Mouse (Mus musculus) frontal cortex, adult (tissue): ENCODE measurements around the gene 9430097D07Rik.
A peak's percentile ranks its signal among the peaks of the same experiment; 100 is the strongest.

Experiments used
- ATAC-seq: cut with Nextera tagmentation; 2 replicates; pipeline ENCODE4 v1.9.2; 2017; ENCODE audit warnings: mild to moderate bottlenecking, moderate library complexity, mixed read lengths; ENCODE audit not compliant: low TSS enrichment

The 9430097D07Rik gene

DNA sequence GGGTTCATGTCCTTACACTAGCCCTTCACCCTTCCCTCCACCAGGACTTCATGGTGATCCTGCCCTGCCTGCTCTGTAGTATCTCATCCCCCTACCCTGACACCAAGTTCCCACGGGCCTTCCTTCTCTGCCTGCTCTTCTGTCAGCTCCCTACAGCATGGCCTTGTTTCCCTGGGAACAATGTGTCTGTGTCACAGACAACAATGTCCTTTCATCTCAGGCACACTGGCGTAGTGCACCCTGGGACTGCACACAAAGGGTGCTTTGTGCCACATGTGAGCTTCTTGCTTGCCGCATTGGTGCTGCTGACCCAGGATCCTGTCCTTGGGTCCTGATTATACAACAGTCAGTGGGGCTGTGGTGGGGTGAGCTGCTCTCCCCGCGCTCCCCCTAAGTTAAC, 15.9 kb downstream of the 9430097D07Rik start:
- ATAC-seq, result peak; percentile 73

DNA sequence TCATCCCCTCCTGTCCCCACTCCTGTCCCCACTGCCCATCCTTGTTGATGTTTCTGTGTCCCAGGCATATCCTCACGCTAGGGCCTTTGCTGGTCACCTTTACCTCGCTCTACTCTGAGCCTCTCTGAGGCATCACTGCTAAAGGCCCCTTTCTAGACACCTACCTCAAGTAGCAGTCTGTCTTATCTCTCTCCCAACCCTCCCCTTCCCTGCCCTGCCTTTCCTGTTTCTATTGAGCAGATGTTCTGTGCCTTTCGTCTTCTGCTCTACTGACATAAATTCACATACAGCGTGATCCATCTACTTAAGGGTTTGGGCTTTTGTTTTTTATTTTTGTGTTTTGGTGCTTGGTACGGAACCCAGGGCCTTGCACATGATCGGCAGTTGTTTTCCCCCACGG, 19.5 kb downstream of the 9430097D07Rik start:
- ATAC-seq, result no peak

DNA sequence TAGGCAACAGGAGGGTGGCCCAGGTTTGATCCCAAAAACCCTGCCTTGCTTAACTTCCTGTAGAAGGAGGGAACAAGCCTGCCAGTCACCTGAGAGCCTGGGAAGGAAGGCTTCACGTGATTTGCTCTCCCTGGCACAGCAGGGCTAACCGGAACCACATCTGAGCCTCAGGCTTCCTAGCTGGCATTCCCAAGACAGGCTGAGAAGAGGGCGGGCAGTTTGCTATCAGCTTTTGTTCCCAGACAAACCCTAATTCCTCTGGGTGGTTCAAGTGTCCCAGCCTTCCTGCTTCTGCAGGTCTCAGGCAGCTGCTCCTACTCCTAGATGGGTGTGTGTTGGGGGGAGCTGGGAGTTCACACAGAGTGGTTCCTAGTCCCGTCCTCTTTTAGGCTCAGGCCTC, 20.0 kb downstream of the 9430097D07Rik start:
- no peak for ATAC-seq

GRCm38 (mm10) chr2:32553592-32554148, 21.8 kb downstream of the 9430097D07Rik start:
- no peak for ATAC-seq

- ATAC-seq, result no peak
These were observed 24.2 kb downstream of the 9430097D07Rik start for GRCm38 (mm10) chr2:32551236-32551635.

GRCm38 (mm10) chr2:32549764-32550163, 25.7 kb downstream of the 9430097D07Rik start:
- ATAC-seq, result peak; percentile 45; the same call in 1 of the 2 replicates

GRCm38 (mm10) chr2:32549171-32549570, 26.3 kb downstream of the 9430097D07Rik start:
- no peak for ATAC-seq

DNA sequence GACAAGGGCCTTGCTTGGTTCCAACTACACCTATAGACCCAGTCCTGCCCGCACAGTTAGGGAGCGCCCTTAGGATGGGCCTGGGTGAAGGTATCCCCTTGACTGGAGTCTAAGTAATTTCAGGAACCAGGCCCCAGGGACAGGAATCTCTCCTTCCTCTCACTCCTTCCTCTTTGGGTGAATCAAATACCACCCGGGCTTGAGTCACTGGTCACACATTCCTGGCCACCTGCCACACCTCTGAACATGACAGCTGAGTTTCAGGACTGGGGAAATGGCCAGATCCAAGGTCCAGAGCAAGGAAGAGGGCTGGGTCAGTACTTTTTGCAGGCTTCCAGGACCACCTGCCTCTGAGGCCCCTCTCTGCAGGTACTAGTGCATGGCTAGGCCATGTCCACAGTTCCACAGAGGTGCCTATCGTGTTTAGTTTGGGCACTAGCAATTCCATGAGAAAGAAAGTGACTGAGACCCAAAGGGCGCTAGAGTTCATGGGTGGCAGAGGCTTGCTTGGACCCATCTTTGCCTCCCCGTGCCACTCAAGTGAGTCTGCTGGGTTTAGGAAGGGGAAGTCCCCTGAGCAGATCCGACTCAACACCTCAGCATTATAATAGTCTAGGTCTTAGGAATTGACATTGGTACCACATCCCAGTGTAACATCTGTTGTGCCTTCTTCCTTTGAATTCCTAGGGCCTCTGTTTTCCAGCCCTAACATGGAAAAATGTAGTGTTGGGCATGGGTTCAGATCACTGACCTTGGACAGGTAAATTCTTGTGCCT, 27.3 kb downstream of the 9430097D07Rik start:
- no peak for ATAC-seq

GRCm38 (mm10) chr2:32547380-32547779, 28.1 kb downstream of the 9430097D07Rik start:
- ATAC-seq, result no peak

DNA sequence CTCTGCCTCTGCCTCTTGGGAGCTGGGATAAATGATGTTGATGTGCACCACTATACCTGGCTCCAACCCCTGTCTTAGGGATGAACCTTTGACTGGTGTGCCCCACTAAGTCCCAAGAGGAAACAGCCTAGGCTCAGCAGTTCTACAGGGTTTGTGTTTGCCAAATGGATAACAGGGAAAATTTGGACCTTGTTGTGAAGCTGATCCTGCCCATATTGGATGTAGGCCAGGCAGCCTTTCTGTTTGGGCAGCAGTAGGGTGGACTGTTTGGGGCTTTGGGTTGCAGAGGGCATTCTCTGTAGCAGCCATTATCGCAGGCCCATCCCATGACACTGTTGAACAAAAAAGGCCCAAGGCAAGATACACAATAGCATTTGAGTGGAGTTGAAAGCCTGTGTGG, 28.5 kb downstream of the 9430097D07Rik start:
- no peak for ATAC-seq

DNA sequence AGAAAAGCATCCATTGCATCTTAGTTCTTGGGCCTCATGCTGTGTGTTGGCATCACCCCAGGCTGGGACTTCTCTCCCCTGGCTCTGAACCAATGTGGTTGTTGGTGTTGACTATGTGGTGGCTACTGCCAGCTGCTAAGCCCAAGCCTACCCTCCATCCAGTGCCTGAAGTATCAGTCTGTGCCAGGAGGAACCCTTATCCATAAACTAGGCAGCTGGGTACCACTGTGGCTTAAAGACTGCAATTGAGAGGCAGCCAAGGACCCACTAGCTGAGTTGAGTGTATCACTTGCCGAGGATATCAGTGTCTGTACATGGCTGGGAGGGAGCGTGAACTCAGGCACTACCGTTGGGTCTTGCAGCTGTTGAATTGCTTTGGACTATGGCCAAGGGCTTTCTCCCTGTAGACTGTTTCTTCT, 32.4 kb downstream of the 9430097D07Rik start:
- no peak for ATAC-seq

- ATAC-seq, result no peak
These were observed 33.4 kb downstream of the 9430097D07Rik start for GRCm38 (mm10) chr2:32541986-32542573.

GRCm38 (mm10) chr2:32541333-32541908, 34.1 kb downstream of the 9430097D07Rik start:
- no peak for ATAC-seq

DNA sequence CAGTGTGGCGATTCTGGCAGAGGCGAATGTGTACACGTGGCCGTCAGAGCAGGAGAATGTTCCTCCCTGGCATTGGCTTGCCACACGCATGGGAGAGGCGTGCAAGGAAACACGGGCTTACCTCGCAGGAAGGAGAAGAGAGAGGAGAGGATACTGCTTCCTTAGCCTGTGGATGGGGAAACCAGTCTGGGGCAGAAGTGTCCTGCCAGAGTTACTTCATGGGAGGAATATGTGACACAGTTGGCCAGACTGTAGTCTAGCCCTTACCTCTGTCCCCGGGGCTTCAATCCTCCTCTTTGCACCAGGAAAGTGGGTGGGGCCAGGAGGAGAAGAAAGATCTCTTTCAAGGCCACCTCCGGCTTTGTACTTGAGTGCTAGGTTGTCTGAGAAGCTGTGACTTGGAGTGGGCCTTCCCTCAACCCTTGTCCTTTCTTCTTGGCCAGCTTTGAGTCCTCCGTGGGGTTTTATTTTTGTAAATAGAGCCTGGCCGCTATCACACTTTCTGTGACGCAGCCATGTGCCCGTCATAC, 36.0 kb downstream of the 9430097D07Rik start:
- ATAC-seq, result no peak

- no peak for ATAC-seq
These were observed 37.0 kb downstream of the 9430097D07Rik start for GRCm38 (mm10) chr2:32538461-32538860.

DNA sequence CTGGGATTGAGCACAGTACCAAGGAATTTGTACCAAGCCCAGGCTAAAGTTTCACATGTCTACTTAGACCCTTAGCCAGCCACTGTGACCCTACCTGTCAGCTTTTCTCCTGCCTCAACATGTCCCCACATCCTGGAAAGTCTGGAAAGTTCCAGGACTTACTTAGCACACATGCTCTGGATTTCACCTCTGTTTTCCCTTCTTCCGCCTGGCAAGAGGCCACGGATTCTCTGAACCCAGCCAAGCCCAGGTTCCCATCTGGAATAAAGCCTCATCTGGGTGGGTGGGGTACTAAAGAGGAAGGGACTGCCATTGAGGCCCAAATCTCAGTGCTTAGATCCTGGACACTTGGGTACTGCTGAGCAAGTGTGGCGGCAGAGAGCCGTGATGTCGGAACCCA, 37.5 kb downstream of the 9430097D07Rik start:
- no peak for ATAC-seq

GRCm38 (mm10) chr2:32537360-32537905, 38.1 kb downstream of the 9430097D07Rik start:
- no peak for ATAC-seq

DNA sequence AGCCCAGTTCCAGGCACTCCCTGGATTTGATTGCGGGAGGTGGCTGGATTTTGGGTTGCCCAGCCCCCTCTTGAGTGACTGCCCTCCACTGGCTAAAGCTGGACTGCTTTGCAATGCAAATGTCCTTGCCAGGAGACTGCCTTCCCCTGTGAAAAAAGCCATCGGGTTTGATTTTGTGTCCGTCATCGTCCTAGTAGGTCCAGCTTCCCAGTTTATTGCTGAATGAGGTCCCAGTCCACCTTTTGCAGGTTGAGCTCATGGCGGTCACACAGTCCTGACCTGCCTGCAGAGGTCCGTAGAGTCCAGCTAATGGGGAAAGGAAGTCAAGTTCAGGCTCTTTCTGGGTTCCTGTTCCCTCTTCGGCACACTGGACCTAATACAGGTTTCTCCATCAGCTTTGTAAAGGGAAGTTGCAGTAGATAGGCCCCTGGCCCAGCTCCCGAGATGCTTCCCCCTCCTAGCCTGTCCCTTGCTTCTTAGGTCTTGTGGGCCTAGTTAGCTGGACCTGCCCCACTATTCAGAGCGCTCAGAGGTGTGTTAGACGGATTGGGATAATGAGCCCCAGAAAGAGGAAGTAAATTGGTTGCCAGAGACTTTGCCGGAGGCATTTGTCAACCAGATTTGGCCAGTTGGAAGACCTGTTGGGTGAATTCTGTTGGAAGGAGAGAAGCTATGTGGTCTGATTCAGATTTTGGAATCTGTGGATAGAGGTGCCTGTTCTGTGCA, 38.7 kb downstream of the 9430097D07Rik start:
- peak; percentile 18; the same call in 1 of the 2 replicates for ATAC-seq

GRCm38 (mm10) chr2:32536086-32536633, 39.3 kb downstream of the 9430097D07Rik start:
- no peak; the same call in 1 of the 2 replicates for ATAC-seq

- peak; percentile 7; the same call in 1 of the 2 replicates for ATAC-seq
These were observed 39.9 kb downstream of the 9430097D07Rik start for GRCm38 (mm10) chr2:32535501-32535991.
